Mouse (Mus musculus): ENCODE data around the gene Magi2.

DNA sequence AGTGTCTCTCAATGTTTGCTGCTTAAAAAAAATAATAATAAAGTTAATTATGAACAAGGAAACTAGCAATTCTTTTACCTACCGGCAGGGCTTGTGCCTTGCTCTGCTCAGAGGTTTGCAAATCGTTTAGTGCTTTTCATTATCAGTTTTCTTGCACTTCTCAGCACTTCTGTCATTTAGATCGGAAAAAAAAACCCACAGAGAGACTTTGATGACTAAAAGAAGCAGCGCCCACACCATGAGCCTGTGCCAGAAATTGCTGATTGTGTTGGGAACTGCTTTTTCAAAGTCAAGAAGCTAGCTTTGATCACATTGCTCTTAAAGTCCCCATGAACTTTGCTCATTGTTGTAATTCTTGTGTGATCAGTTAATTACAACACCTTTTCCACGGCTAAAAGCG is 860.2 kb downstream of the Magi2 start:
- no peak for TF ChIP-seq CTCF (IDR thresholded peaks at IDR 0.05; ENCODE audit: control insufficient read depth, insufficient read depth, insufficient read length)
- no peak for TF ChIP-seq FOSL1 (IDR thresholded peaks at IDR 0.05; ENCODE audit: insufficient read depth, low read length, poor library complexity, severe bottlenecking)
- no peak for TF ChIP-seq USF1 (IDR thresholded peaks at IDR 0.05; ENCODE audit: low read depth)
- no peak for TF ChIP-seq MYOD1 (IDR thresholded peaks at IDR 0.05; ENCODE audit: control insufficient read depth, insufficient read length, low read depth)

Measured in C2C12 (cell line).